Mouse (Mus musculus): ENCODE results near the gene Exosc2. TPM values are rescaled to one million over a fixed set of nuclear protein-coding genes. Genes with fewer than 3 reads are reported as not detected.

Exosc2 gene
- polyA plus RNA-seq, 1 experiment from 2014 or later: 30.4 TPM

GRCm38 (mm10) chr2:31639466-31639760, 31.1 kb upstream of the Exosc2 start:
- H3K9ac ChIP-seq (replicated peaks; ENCODE audit: low read depth, low read length): no peak overlapping the region
- no peaks in the 10 kb centered on the region for H3K36me3 ChIP-seq (ENCODE audit: control insufficient read depth, insufficient read depth, low read length)
- H3K4me2 ChIP-seq (ENCODE audit: low read depth, low read length): 0 out of 2 replicates have a peak overlapping the region, but pooled peaks have one; percentile 33
- H3K27me3 ChIP-seq (ENCODE audit: control insufficient read depth, insufficient read depth, low read length): peaks cover 58% of the 10 kb centered on the region
- peaks cover 14% of the 10 kb centered on the region; the same call in 1 of the 2 replicates for H3K4me1 ChIP-seq (ENCODE audit: control insufficient read depth, insufficient read depth, low read length)
- H3K27ac ChIP-seq (ENCODE audit: low read depth, low read length): no peak overlapping the region
- ATAC-seq (ENCODE audit: low read depth): 0 out of 2 replicates have a peak, but pooled peaks have one; percentile 7
- H3K4me3 ChIP-seq (ENCODE audit: low read depth, low read length): no peak overlapping the region
- no peaks in the 10 kb centered on the region for H3K9me3 ChIP-seq (ENCODE audit: control insufficient read depth, low read length)
- 1% methylated on average over 12 of the region's 13 CpGs for WGBS

GRCm38 (mm10) chr2:31639901-31640608, 30.5 kb upstream of the Exosc2 start, which contains the start of gene Prdm12:
Prdm12 (plus strand) TSS chr2:31640037.
- WGBS: under 1% methylated on average over 41 of the region's 41 CpGs

GRCm38 (mm10) chr2:31640609-31641507, 29.7 kb upstream of the Exosc2 start:
- Histone ChIP-seq H3K9ac (replicated peaks; ENCODE audit: low read depth, low read length) (peak overlapping the region; percentile 37; the same call in 1 of the 2 replicates), H3K4me3 (ENCODE audit: low read depth, low read length) (peak overlapping the region; percentile 28), H3K27ac (ENCODE audit: low read depth, low read length) (no peak overlapping the region; the same call in 1 of the 2 replicates), H3K4me2 (ENCODE audit: low read depth, low read length) (peak overlapping the region; percentile 18; the same call in 1 of the 2 replicates), H3K36me3 (ENCODE audit: control insufficient read depth, insufficient read depth, low read length) (no peaks in the 10 kb centered on the region), H3K9me3 (ENCODE audit: control insufficient read depth, low read length) (no peaks in the 10 kb centered on the region), H3K27me3 (ENCODE audit: control insufficient read depth, insufficient read depth, low read length) (peaks cover 53% of the 10 kb centered on the region), H3K4me1 (ENCODE audit: control insufficient read depth, insufficient read depth, low read length) (peaks cover 10% of the 10 kb centered on the region; the same call in 1 of the 2 replicates)
- WGBS: 1% methylated on average over 48 of the region's 48 CpGs
- peak; percentile 18; the same call in 1 of the 2 replicates for ATAC-seq (ENCODE audit: low read depth)

More at GRCm38 (mm10) chr2:31639901-31640608, 30.5 kb upstream of the Exosc2 start, which contains the start of gene Prdm12:
- ATAC-seq (ENCODE audit: low read depth): no peak
- H3K9ac ChIP-seq (replicated peaks; ENCODE audit: low read depth, low read length): peak within 1 kb of the TSS; percentile 37; the same call in 1 of the 2 replicates
- H3K36me3 ChIP-seq (ENCODE audit: control insufficient read depth, insufficient read depth, low read length): no peaks in the 10 kb centered on the region
- H3K4me2 ChIP-seq (ENCODE audit: low read depth, low read length): peak within 1 kb of the TSS; percentile 33
- H3K27me3 ChIP-seq (ENCODE audit: control insufficient read depth, insufficient read depth, low read length): peaks cover 56% of the 10 kb centered on the region
- H3K27ac ChIP-seq (ENCODE audit: low read depth, low read length): peak within 1 kb of the TSS; percentile 39; the same call in 1 of the 2 replicates
- peak within 1 kb of the TSS; percentile 28 for H3K4me3 ChIP-seq (ENCODE audit: low read depth, low read length)
- H3K9me3 ChIP-seq (ENCODE audit: control insufficient read depth, low read length): no peaks in the 10 kb centered on the region
- peaks cover 14% of the 10 kb centered on the region; the same call in 1 of the 2 replicates for H3K4me1 ChIP-seq (ENCODE audit: control insufficient read depth, insufficient read depth, low read length)

GRCm38 (mm10) chr2:31641508-31641830, 29.0 kb upstream of the Exosc2 start:
- H3K9ac ChIP-seq (replicated peaks; ENCODE audit: low read depth, low read length): 0 out of 2 replicates have a peak overlapping the region, but pooled peaks have one; percentile 8
- ATAC-seq (ENCODE audit: low read depth): no peak

GRCm38 (mm10) chr2:31641929-31642328, 28.6 kb upstream of the Exosc2 start:
- H3K9ac ChIP-seq (replicated peaks; ENCODE audit: low read depth, low read length): 0 out of 2 replicates have a peak overlapping the region, but pooled peaks have one; percentile 16
- H3K27me3 ChIP-seq (ENCODE audit: control insufficient read depth, insufficient read depth, low read length): peaks cover 64% of the 10 kb centered on the region
- H3K4me1 ChIP-seq (ENCODE audit: control insufficient read depth, insufficient read depth, low read length): peaks cover 4% of the 10 kb centered on the region; the same call in 1 of the 2 replicates
- H3K36me3 ChIP-seq (ENCODE audit: control insufficient read depth, insufficient read depth, low read length): no peaks in the 10 kb centered on the region
- peak overlapping the region; percentile 28 for H3K4me3 ChIP-seq (ENCODE audit: low read depth, low read length)
- 0 out of 2 replicates have a peak overlapping the region, but pooled peaks have one; percentile 14 for H3K4me2 ChIP-seq (ENCODE audit: low read depth, low read length)
- no peak for ATAC-seq (ENCODE audit: low read depth)
- H3K9me3 ChIP-seq (ENCODE audit: control insufficient read depth, low read length): no peaks in the 10 kb centered on the region
- 2% methylated on average over 18 of the region's 18 CpGs for WGBS
- no peak overlapping the region for H3K27ac ChIP-seq (ENCODE audit: low read depth, low read length)

More at GRCm38 (mm10) chr2:31641508-31641830, 29.0 kb upstream of the Exosc2 start:
- Histone ChIP-seq H3K4me3 (ENCODE audit: low read depth, low read length) (peak overlapping the region; percentile 28), H3K4me1 (ENCODE audit: control insufficient read depth, insufficient read depth, low read length) (peaks cover 7% of the 10 kb centered on the region; the same call in 1 of the 2 replicates), H3K36me3 (ENCODE audit: control insufficient read depth, insufficient read depth, low read length) (no peaks in the 10 kb centered on the region), H3K4me2 (ENCODE audit: low read depth, low read length) (0 out of 2 replicates have a peak overlapping the region, but pooled peaks have one; percentile 14), H3K9me3 (ENCODE audit: control insufficient read depth, low read length) (no peaks in the 10 kb centered on the region), H3K27ac (ENCODE audit: low read depth, low read length) (no peak overlapping the region), H3K27me3 (ENCODE audit: control insufficient read depth, insufficient read depth, low read length) (peaks cover 59% of the 10 kb centered on the region)
- 2% methylated on average over 11 of the region's 11 CpGs for WGBS

DNA sequence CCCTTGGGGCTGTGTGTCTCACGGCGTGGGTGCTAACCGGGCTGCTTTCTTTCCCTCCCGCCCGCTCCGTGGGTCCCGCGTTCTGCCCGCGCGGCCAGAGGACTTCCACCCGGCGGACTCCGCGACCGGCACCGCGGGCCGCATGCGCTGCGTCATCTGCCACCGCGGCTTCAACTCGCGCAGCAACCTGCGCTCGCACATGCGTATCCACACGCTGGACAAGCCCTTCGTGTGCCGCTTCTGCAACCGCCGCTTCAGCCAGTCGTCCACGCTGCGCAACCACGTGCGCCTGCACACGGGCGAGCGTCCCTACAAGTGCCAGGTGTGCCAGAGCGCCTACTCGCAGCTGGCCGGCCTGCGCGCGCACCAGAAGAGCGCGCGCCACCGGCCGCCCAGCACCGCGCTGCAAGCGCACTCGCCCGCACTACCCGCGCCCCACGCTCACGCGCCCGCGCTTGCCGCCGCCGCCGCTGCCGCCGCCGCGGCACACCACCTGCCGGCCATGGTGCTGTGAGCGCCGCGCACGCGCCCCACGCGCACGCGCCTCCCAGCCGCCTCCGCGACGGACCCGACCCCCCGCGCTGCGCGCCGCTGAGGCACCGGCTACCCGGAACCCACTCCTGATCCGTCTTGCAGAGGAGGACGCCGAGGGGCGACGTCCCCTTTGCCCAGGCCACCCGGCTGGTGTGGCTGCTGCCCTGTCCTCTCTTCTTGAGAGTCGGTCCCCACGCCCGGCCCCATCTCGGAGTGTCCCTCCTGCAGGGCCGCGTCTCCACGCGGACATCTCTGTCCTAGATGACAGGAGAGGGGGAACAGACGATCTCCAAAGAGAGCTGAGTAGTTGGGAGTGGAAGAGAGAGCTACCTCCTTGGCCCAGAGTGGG, 16.3 kb upstream of the Exosc2 start:
- Histone ChIP-seq H3K4me3 (ENCODE audit: low read depth, low read length) (peak overlapping the region; percentile 48), H3K4me2 (ENCODE audit: low read depth, low read length) (peak overlapping the region; percentile 82), H3K4me1 (ENCODE audit: control insufficient read depth, insufficient read depth, low read length) (0 out of 2 replicates have a peak, but pooled peaks cover 5% of the 10 kb centered on the region), H3K36me3 (ENCODE audit: control insufficient read depth, insufficient read depth, low read length) (no peaks in the 10 kb centered on the region), H3K9me3 (ENCODE audit: control insufficient read depth, low read length) (no peaks in the 10 kb centered on the region; the same call in 1 of the 2 replicates), H3K9ac (replicated peaks; ENCODE audit: low read depth, low read length) (peak overlapping the region; percentile 44), H3K27me3 (ENCODE audit: control insufficient read depth, insufficient read depth, low read length) (peaks cover 60% of the 10 kb centered on the region), H3K27ac (ENCODE audit: low read depth, low read length) (no peak overlapping the region)
- peak; percentile 87 for ATAC-seq (ENCODE audit: low read depth)
- WGBS: under 1% methylated on average over 86 of the region's 109 CpGs

DNA sequence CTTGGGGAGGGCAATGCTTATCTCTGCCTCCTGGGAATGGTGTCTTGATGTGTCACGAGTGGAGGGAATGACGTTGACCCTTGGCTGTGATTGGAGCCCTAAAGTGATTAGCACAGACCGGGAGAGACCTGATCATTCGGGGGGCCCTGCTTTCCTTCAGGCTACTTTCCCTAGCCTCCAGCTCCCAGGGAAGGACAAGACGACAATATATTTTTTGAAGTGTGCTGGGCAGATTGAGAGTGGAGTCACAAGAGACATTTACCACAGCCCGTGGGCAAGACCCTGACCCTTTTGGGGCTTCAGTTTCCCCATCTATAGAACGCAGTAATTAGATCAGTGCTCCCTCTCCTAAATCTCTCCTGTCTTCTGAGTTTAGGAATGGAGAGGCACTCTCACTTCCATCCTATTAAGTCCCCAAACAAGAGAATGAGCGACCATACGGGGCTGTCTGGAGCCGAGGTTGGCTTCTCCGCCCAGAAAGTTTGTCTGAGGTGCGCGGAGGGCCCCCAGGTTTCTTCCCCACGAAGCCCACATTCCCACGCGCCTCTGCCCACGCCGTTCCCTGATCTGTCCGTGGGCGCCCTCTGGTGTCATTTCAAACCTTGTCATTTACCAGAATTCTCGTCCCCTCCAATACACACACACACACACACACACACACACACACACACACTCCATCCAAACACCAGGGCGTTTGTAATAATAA, 15.5 kb upstream of the Exosc2 start:
- peak; percentile 47; the same call in 1 of the 2 replicates for ATAC-seq (ENCODE audit: low read depth)
- no peak overlapping the region for H3K27ac ChIP-seq (ENCODE audit: low read depth, low read length)
- WGBS: 6% methylated on average over 22 of the region's 22 CpGs

More for the DNA sequence above, 15.5 kb upstream of the Exosc2 start:
- Histone ChIP-seq H3K27me3 (ENCODE audit: control insufficient read depth, insufficient read depth, low read length) (peaks cover 53% of the 10 kb centered on the region), H3K9ac (replicated peaks; ENCODE audit: low read depth, low read length) (no peak overlapping the region), H3K9me3 (ENCODE audit: control insufficient read depth, low read length) (no peaks in the 10 kb centered on the region; the same call in 1 of the 2 replicates), H3K4me2 (ENCODE audit: low read depth, low read length) (peak overlapping the region; percentile 82), H3K4me1 (ENCODE audit: control insufficient read depth, insufficient read depth, low read length) (0 out of 2 replicates have a peak, but pooled peaks cover 5% of the 10 kb centered on the region), H3K36me3 (ENCODE audit: control insufficient read depth, insufficient read depth, low read length) (no peaks in the 10 kb centered on the region), H3K4me3 (ENCODE audit: low read depth, low read length) (peak overlapping the region; percentile 48)
